Mouse (Mus musculus) heart, postnatal 0 days (tissue): ENCODE measurements at regions not wholly inside any gene's neighbourhood (a gene's known extent, or its start where the extent isn't known, plus 50 kb on each side); places are given as distances from the start of the nearest gene placed in this dataset.

Source experiments
- ATAC-seq: fragments of 200-750 bp; cut with Nextera tagmentation; 2 replicates; pipeline ENCODE4 v1.8.0; 2017; ENCODE audit warnings: low read depth, moderate number of reproducible peaks, moderate library complexity; ENCODE audit not compliant: insufficient read depth
- DNase-seq: peaks from one replicate; pipeline ENCODE4 v3.0.0-alpha.2; 2016; ENCODE audit warnings: low spot score
- H3K27ac ChIP-seq: fragments of 300-500 bp; sonication (generic); 2 replicates; pipeline ENCODE4 v1.5.1; 2014; ENCODE audit warnings: low read depth, mild to moderate bottlenecking
- H3K27me3 ChIP-seq: fragments of 300-500 bp; sonication (generic); 2 replicates; pipeline ENCODE4 v1.6.1; 2014; ENCODE audit warnings: low read length, mixed read lengths; ENCODE audit not compliant: control insufficient read depth, insufficient read depth
- H3K36me3 ChIP-seq: fragments of 300-500 bp; sonication (generic); replicated peaks from 2 replicates; pipeline ENCODE4 v1.6.1; 2014; ENCODE audit warnings: low read length, mixed read lengths; ENCODE audit not compliant: control insufficient read depth, insufficient read depth
- H3K4me1 ChIP-seq: fragments of 300-500 bp; sonication (generic); 2 replicates; pipeline ENCODE4 v1.6.1; 2014; ENCODE audit warnings: antibody characterized with exemption; ENCODE audit not compliant: control insufficient read depth, insufficient read depth
- H3K4me2 ChIP-seq: fragments of 300-500 bp; sonication (generic); 2 replicates; pipeline ENCODE4 v1.6.1; 2014; ENCODE audit warnings: low read depth, mild to moderate bottlenecking, low read length, moderate library complexity
- H3K4me3 ChIP-seq: fragments of 300-500 bp; sonication (generic); 2 replicates; pipeline ENCODE4 v1.5.1; 2014; ENCODE audit warnings: low read depth, low read length
- H3K9ac ChIP-seq: fragments of 300-500 bp; sonication (generic); replicated peaks from 2 replicates; pipeline ENCODE4 v1.6.1; 2014; ENCODE audit warnings: low read depth, low read length, mixed read lengths
- H3K9me3 ChIP-seq: fragments of 300-500 bp; sonication (generic); replicated peaks from 2 replicates; pipeline ENCODE4 v1.6.1; 2016; ENCODE audit warnings: low read length; ENCODE audit not compliant: control insufficient read depth
- CTCF ChIP-seq: IDR thresholded peaks from 2 replicates; pipeline ENCODE4 v1.5.1; 2016; ENCODE audit warnings: antibody characterized with exemption, control low read depth, low read depth
- EP300 ChIP-seq: IDR thresholded peaks from 2 replicates; pipeline ENCODE4 v1.6.1; 2016; ENCODE audit warnings: antibody characterized with exemption, low read depth
- WGBS: fragments of 180-500 bp; shearing (Covaris S2); extraction: QIAGEN DNeasy Blood & Tissue Kit; methylation state at CpG from one replicate; pipeline ENCODE4 v1.1.7; 2014; 5-methylcytosine and 5-hydroxymethylcytosine counted together

GRCm38 (mm10) chr6:117489161-117489560, 320.8 kb downstream of the Cxcl12 start:
- H3K27me3 ChIP-seq: 0 out of 2 replicates have a peak, but pooled peaks cover 4% of the 10 kb centered on the region
- H3K9me3 ChIP-seq: no peaks in the 10 kb centered on the region
- no peaks in the 10 kb centered on the region for H3K36me3 ChIP-seq
- no peak for TF ChIP-seq CTCF
- TF ChIP-seq EP300: no peak
- no peak overlapping the region for H3K4me3 ChIP-seq
- H3K9ac ChIP-seq: no peak overlapping the region
- 90% methylated on average over 4 of the region's 4 CpGs for WGBS
- no peaks in the 10 kb centered on the region for H3K4me1 ChIP-seq
- no peak for ATAC-seq
- H3K4me2 ChIP-seq: no peak overlapping the region
- DNase-seq: no peak
- no peak overlapping the region for H3K27ac ChIP-seq

GRCm38 (mm10) chr6:117489761-117490396, 321.5 kb downstream of the Cxcl12 start:
- Histone ChIP-seq H3K27ac (no peak overlapping the region), H3K9me3 (no peaks in the 10 kb centered on the region), H3K36me3 (no peaks in the 10 kb centered on the region), H3K9ac (no peak overlapping the region), H3K4me1 (no peaks in the 10 kb centered on the region), H3K4me2 (no peak overlapping the region), H3K4me3 (no peak overlapping the region), H3K27me3 (0 out of 2 replicates have a peak, but pooled peaks cover 4% of the 10 kb centered on the region)
- TF ChIP-seq CTCF (no peak), EP300 (no peak)
- no peak for DNase-seq
- ATAC-seq: no peak
- whole genome bisulfite sequencing: 68% methylated on average over 3 of the region's 3 CpGs

GRCm38 (mm10) chr6:117494971-117495370, 326.6 kb downstream of the Cxcl12 start:
- Histone ChIP-seq H3K4me2 (no peak overlapping the region), H3K9me3 (no peaks in the 10 kb centered on the region), H3K27me3 (0 out of 2 replicates have a peak, but pooled peaks cover 4% of the 10 kb centered on the region), H3K36me3 (no peaks in the 10 kb centered on the region), H3K4me1 (no peaks in the 10 kb centered on the region), H3K4me3 (no peak overlapping the region), H3K27ac (no peak overlapping the region), H3K9ac (no peak overlapping the region)
- no peak for DNase-seq
- ATAC-seq: no peak
- TF ChIP-seq CTCF (no peak), EP300 (no peak)
- 64% methylated on average over 1 of the region's 1 CpGs for WGBS

- WGBS: 59% methylated on average over 5 of the region's 5 CpGs
- Histone ChIP-seq H3K36me3 (no peaks in the 10 kb centered on the region), H3K4me2 (no peak overlapping the region), H3K9me3 (no peaks in the 10 kb centered on the region), H3K27me3 (no peaks in the 10 kb centered on the region), H3K9ac (no peak overlapping the region), H3K27ac (no peak overlapping the region), H3K4me3 (no peak overlapping the region), H3K4me1 (no peaks in the 10 kb centered on the region)
- TF ChIP-seq EP300: no peak
- ATAC-seq (no peak), DNase-seq (no peak)
Observed at GRCm38 (mm10) chr6:117497337-117497736, 329.0 kb downstream of the Cxcl12 start.

- H3K27me3 ChIP-seq: no peaks in the 10 kb centered on the region
- H3K9ac ChIP-seq: no peak overlapping the region
- H3K4me3 ChIP-seq: no peak overlapping the region
- WGBS: 83% methylated on average over 5 of the region's 5 CpGs
- ATAC-seq (no peak), DNase-seq (no peak)
- no peak for TF ChIP-seq EP300
- TF ChIP-seq CTCF: no peak
- H3K4me2 ChIP-seq: no peak overlapping the region
- no peak overlapping the region for H3K27ac ChIP-seq
- H3K9me3 ChIP-seq: no peaks in the 10 kb centered on the region
- H3K36me3 ChIP-seq: no peaks in the 10 kb centered on the region
- no peaks in the 10 kb centered on the region for H3K4me1 ChIP-seq
Observed at GRCm38 (mm10) chr6:117497904-117498303, 329.6 kb downstream of the Cxcl12 start.

- 58% methylated on average over 5 of the region's 5 CpGs for WGBS
- H3K27me3 ChIP-seq: no peaks in the 10 kb centered on the region
- no peak for ATAC-seq
Observed at GRCm38 (mm10) chr6:117502346-117502745, 334.0 kb downstream of the Cxcl12 start.

More at GRCm38 (mm10) chr6:117502346-117502745, 334.0 kb downstream of the Cxcl12 start:
- Histone ChIP-seq H3K9me3 (no peaks in the 10 kb centered on the region), H3K9ac (no peak overlapping the region), H3K4me3 (no peak overlapping the region), H3K36me3 (no peaks in the 10 kb centered on the region), H3K27ac (no peak overlapping the region), H3K4me1 (no peaks in the 10 kb centered on the region), H3K4me2 (no peak overlapping the region)
- no peak for TF ChIP-seq EP300
- no peak for TF ChIP-seq CTCF
- no peak for DNase-seq
